Mouse (Mus musculus) ES-E14 (cell line): Measurements from ENCODE around the gene Cyp2j7.

Experiments used
- MAFK ChIP-seq: IDR thresholded peaks from 2 replicates; pipeline ENCODE4 v1.6.1; 2014; ENCODE audit warnings: mild to moderate bottlenecking, low read depth, low read length, inconsistent platforms; ENCODE audit not compliant: insufficient read depth
- ZC3H11A ChIP-seq: IDR thresholded peaks from 2 replicates; pipeline ENCODE4 v1.6.1; 2012; ENCODE audit warnings: low read depth, mild to moderate bottlenecking, inconsistent platforms, low read length, borderline replicate concordance

DNA sequence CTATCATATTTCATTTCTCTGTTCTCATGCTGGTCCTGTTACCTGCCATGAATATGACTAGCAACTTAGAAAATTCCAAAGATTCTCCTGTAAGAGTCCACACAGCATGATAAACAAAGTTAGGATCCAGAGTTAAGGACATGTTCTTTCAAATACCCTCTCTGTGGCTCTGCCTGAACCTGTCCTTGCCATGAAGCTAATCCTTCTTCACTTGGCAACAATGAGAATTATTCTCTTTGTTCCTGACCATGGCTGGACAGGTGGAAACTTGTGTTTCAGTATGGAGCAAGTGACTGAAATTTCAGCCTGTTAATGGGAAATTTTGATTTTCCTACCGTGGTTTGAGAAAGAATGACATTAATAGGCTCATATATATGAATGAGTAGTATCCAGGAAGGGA is 39.8 kb downstream of the Cyp2j7 start:
- TF ChIP-seq MAFK (no peak), ZC3H11A (no peak)
